In genomic region chr8:79102707-79103106, GRCm38 (mm10) we compare ENCODE assay signal across 18 mouse cellular contexts.
A peak's percentile ranks its signal among the peaks of the same experiment; 100 is the strongest.
DNase-seq lines count a peak whose midpoint lies in the region; ATAC-seq and TF ChIP-seq lines count a peak whose summit lies in the region.
"Had no signal": no experiment of that assay in that cellular context is flagged by ENCODE, and none has a peak within 500 bp of the region (broad histone marks: within the 10 kb centered on the region; RNA-seq: fewer than 3 reads in every experiment).

No protein-coding gene starts in this region.

- no peak for ATAC-seq in heart, embryonic 13.5 days (ENCODE audit: extremely low read depth, insufficient number of reproducible peaks, low FRiP score, low TSS enrichment)
- no peak for ATAC-seq in lung, embryonic 15.5 days (ENCODE audit: borderline replicate concordance, extremely low read depth, low FRiP score, low TSS enrichment)
- no peak for ATAC-seq in limb, embryonic 12.5 days (ENCODE audit: insufficient number of reproducible peaks, insufficient read depth, low FRiP score, low TSS enrichment, low read depth)
- ATAC-seq in midbrain, postnatal 0 days (ENCODE audit: low FRiP score) = peak; percentile 44; the same call in 1 of the 2 replicates

- peaks cover 50% of the 10 kb centered on the region for H3K4me1 ChIP-seq in heart, embryonic 13.5 days
- peaks cover 18% of the 10 kb centered on the region; the same call in 1 of the 2 replicates for H3K4me1 ChIP-seq in lung, embryonic 15.5 days
- peaks cover 34% of the 10 kb centered on the region for H3K4me1 ChIP-seq in limb, embryonic 12.5 days (replicated peaks)
- no peaks in the 10 kb centered on the region; the same call in 1 of the 2 replicates for H3K4me1 ChIP-seq in midbrain, postnatal 0 days (ENCODE audit: insufficient read depth, low read length)

- TF ChIP-seq CTCF in midbrain, postnatal 0 days (IDR thresholded peaks at IDR 0.05) = no peak

- intact Hi-C loops in heart, postnatal 14 days (cut with DNase I) = no loop called here

- H3K27me3 ChIP-seq in heart, embryonic 13.5 days (replicated peaks) = no peaks in the 10 kb centered on the region
- no peaks in the 10 kb centered on the region for H3K27me3 ChIP-seq in lung, embryonic 15.5 days
- H3K27me3 ChIP-seq in limb, embryonic 12.5 days = no peaks in the 10 kb centered on the region
- no peaks in the 10 kb centered on the region for H3K27me3 ChIP-seq in midbrain, postnatal 0 days (ENCODE audit: insufficient read depth, low read length)
- H3K27me3 ChIP-seq: neural tube, embryonic 15.5 days had no signal

- peaks cover 14% of the 10 kb centered on the region; the same call in 1 of the 2 replicates for H3K36me3 ChIP-seq in heart, embryonic 13.5 days
- no peaks in the 10 kb centered on the region for H3K36me3 ChIP-seq in lung, embryonic 15.5 days
- peaks cover 36% of the 10 kb centered on the region for H3K36me3 ChIP-seq in limb, embryonic 12.5 days
- no peaks in the 10 kb centered on the region for H3K36me3 ChIP-seq in midbrain, postnatal 0 days (ENCODE audit: insufficient read depth, low read length)
- H3K36me3 ChIP-seq: neural tube, embryonic 15.5 days had no signal

- no peak overlapping the region for H3K4me2 ChIP-seq in heart, embryonic 13.5 days
- H3K4me2 ChIP-seq in lung, embryonic 15.5 days = no peak overlapping the region
- no peak overlapping the region for H3K4me2 ChIP-seq in limb, embryonic 12.5 days
- no peak overlapping the region for H3K4me2 ChIP-seq in midbrain, postnatal 0 days (ENCODE audit: low read depth, low read length, poor library complexity, severe bottlenecking)
- H3K4me2 ChIP-seq: lung, embryonic 14.5 days; neural tube, embryonic 15.5 days had no signal

- WGBS in heart, embryonic 13.5 days = 59% methylated on average over 4 of the region's 4 CpGs
- 71% methylated on average over 4 of the region's 4 CpGs for WGBS in lung, embryonic 15.5 days
- WGBS in limb, embryonic 12.5 days = 72% methylated on average over 4 of the region's 4 CpGs
- 56% methylated on average over 4 of the region's 4 CpGs for WGBS in midbrain, postnatal 0 days

- H3K9me3 ChIP-seq in heart, embryonic 13.5 days = no peaks in the 10 kb centered on the region
- H3K9me3 ChIP-seq in lung, embryonic 15.5 days = no peaks in the 10 kb centered on the region
- no peaks in the 10 kb centered on the region for H3K9me3 ChIP-seq in limb, embryonic 12.5 days
- no peaks in the 10 kb centered on the region for H3K9me3 ChIP-seq in midbrain, postnatal 0 days (ENCODE audit: low read length)
- H3K9me3 ChIP-seq: G1E; neural tube, embryonic 15.5 days had no signal

- H3K27ac ChIP-seq in heart, embryonic 13.5 days (replicated peaks) = peak overlapping the region; percentile 62
- peak overlapping the region; percentile 15; the same call in 1 of the 2 replicates for H3K27ac ChIP-seq in lung, embryonic 15.5 days
- H3K27ac ChIP-seq in limb, embryonic 12.5 days = peak overlapping the region; percentile 78
- 0 out of 2 replicates have a peak overlapping the region, but pooled peaks have one; percentile 3 for H3K27ac ChIP-seq in midbrain, postnatal 0 days (ENCODE audit: low read depth, low read length)
- H3K27ac ChIP-seq: neural tube, embryonic 15.5 days had no signal

- DNase-seq in heart, postnatal 14 days = no peak
- no peak for DNase-seq in lung, adult 18-20 months
- DNase-seq in midbrain, postnatal 0 days (ENCODE audit: low spot score) = no peak
- no peak for DNase-seq in gastrocnemius, adult 8-10 months (ENCODE audit: low spot score in 2 of 2)
- DNase-seq in left cerebral cortex, adult 8-10 months (ENCODE audit: low spot score in 2 of 2) = no peak
- DNase-seq: cerebellum, adult 11-12 months; gastrocnemius, postnatal 36 days; kidney, adult 2 months; kidney, postnatal 25 days; lung, embryonic 14.5 days; retina, postnatal 1 day; spleen, adult 18-20 months; thymus, postnatal 14 days had no signal

- 0 out of 2 replicates have a peak overlapping the region, but pooled peaks have one; percentile 25 for H3K9ac ChIP-seq in heart, embryonic 13.5 days
- H3K9ac ChIP-seq in lung, embryonic 15.5 days = no peak overlapping the region
- H3K9ac ChIP-seq in limb, embryonic 12.5 days (replicated peaks) = no peak overlapping the region
- no peak overlapping the region for H3K9ac ChIP-seq in midbrain, postnatal 0 days (replicated peaks; ENCODE audit: low read length, poor library complexity, severe bottlenecking)
- H3K9ac ChIP-seq: lung, embryonic 14.5 days; neural tube, embryonic 15.5 days had no signal

- no peak overlapping the region for H3K4me3 ChIP-seq in heart, embryonic 13.5 days
- no peak overlapping the region for H3K4me3 ChIP-seq in lung, embryonic 15.5 days
- no peak overlapping the region for H3K4me3 ChIP-seq in limb, embryonic 12.5 days (replicated peaks)
- H3K4me3 ChIP-seq in midbrain, postnatal 0 days (ENCODE audit: low read depth, low read length) = no peak overlapping the region
- H3K4me3 ChIP-seq: neural tube, embryonic 15.5 days had no signal

Comparison
In these comparisons a context has a peak if more than half of its experiments do, and no peak if none do; other contexts are left out.
1. H3K27ac ChIP-seq: peak in every context shown above with its lines; median percentile 78 in limb, embryonic 12.5 days; 62 in heart, embryonic 13.5 days; 15 in lung, embryonic 15.5 days; 3 in midbrain, postnatal 0 days.